Comparison of ENCODE assay signal across 23 mouse cellular contexts in the genomic region with DNA sequence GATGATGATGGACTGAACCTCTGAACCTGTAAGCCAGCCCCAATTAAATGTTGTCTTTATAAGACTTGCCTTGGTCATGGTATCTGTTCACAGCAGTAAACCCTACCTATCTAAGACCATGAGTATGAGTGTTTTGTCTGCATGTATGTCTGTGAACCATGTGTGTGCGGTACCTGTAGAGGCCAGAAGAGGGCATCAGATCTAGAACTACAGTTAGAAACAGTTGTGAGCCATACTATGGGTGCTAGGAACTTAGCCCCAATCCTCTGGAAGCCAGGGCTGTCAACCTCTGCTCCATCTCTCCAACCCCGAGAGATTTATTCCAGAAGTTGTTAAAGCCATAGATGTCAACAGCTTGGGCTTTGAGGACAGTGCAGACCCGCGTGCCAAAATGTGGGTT. TPM values are rescaled to one million over a fixed set of nuclear protein-coding genes. Genes with fewer than 3 reads are reported as not detected.
A peak's percentile ranks its signal among the peaks of the same experiment; 100 is the strongest.
DNase-seq lines count a peak whose midpoint lies in the region; TF ChIP-seq lines count a peak whose summit lies in the region.
"Had no signal": no experiment of that assay in that cellular context is flagged by ENCODE, and none has a peak within 500 bp of the region (broad histone marks: within the 10 kb centered on the region; RNA-seq: fewer than 3 reads in every experiment).

No protein-coding gene starts in this region.

- no peak for TF ChIP-seq POLR2A in kidney, adult 2 months (IDR thresholded peaks at IDR 0.05; ENCODE audit: low read depth, low read length)

- H3K4me3 ChIP-seq in E14TG2a.4 (replicated peaks; ENCODE audit: low read length) = no peak overlapping the region
- no peak overlapping the region for H3K4me3 ChIP-seq in kidney, adult 2 months (ENCODE audit: insufficient read depth, low read depth, low read length)
- H3K4me3 ChIP-seq: embryonic facial prominence, embryonic 13.5 days; embryonic facial prominence, embryonic 15.5 days; erythroblast, embryonic 14.5 days; forebrain, embryonic 10.5 days; forebrain, embryonic 12.5 days had no signal

- H3K27me3 ChIP-seq in E14TG2a.4 (ENCODE audit: insufficient read depth, low read length) = no peaks in the 10 kb centered on the region
- no peaks in the 10 kb centered on the region for H3K27me3 ChIP-seq in kidney, adult 2 months (replicated peaks; ENCODE audit: control insufficient read depth, insufficient read depth, low read length)
- H3K27me3 ChIP-seq: embryonic facial prominence, embryonic 13.5 days; embryonic facial prominence, embryonic 15.5 days; forebrain, embryonic 12.5 days had no signal

- peaks cover 31% of the 10 kb centered on the region for H3K36me3 ChIP-seq in E14TG2a.4 (ENCODE audit: insufficient read depth, low read length)
- H3K36me3 ChIP-seq in kidney, adult 2 months (ENCODE audit: control insufficient read depth, insufficient read depth, low read length) = no peaks in the 10 kb centered on the region
- H3K36me3 ChIP-seq: embryonic facial prominence, embryonic 13.5 days; embryonic facial prominence, embryonic 15.5 days; forebrain, embryonic 12.5 days had no signal

- peak; percentile 37 for DNase-seq in ES-CJ7 (ENCODE audit: low read depth, low spot score)
- peak; percentile 64 for DNase-seq in ZHBTc4 (ENCODE audit: low read depth, low spot score)
- no peak for DNase-seq in left cerebral cortex, adult 9 months (ENCODE audit: low spot score in 2 of 2)
- no peak for DNase-seq in kidney, adult 2 months
- DNase-seq: adrenal gland, adult 2 months; adrenal gland, postnatal 10 days; adrenal gland, postnatal 25 days; cerebellum, adult 11 months; cerebellum, adult 18-20 months; cerebellum, adult 8-10 months; cerebellum, adult 9-11 months; cerebellum, postnatal 14 days; cerebellum, postnatal 36 days; embryo, embryonic 11 days had no signal

- 0 out of 2 replicates have a peak, but pooled peaks cover under 1% of the 10 kb centered on the region for H3K9me3 ChIP-seq in E14TG2a.4 (ENCODE audit: low read length)
- H3K9me3 ChIP-seq: embryonic facial prominence, embryonic 15.5 days had no signal

- 98% methylated on average over 4 of the region's 4 CpGs for WGBS in kidney, adult 2 months

- peak; percentile 31 for TF ChIP-seq CTCF in E14TG2a.4 (conservative IDR thresholded peaks at IDR 0.05; ENCODE audit: low read length)
- no peak for TF ChIP-seq CTCF in kidney, adult 2 months (conservative IDR thresholded peaks at IDR 0.05; ENCODE audit: insufficient read depth, insufficient read length, low read depth, low read length)

- H3K4me1 ChIP-seq in E14TG2a.4 (replicated peaks; ENCODE audit: low read depth, low read length) = peaks cover 48% of the 10 kb centered on the region
- H3K4me1 ChIP-seq in kidney, adult 2 months (ENCODE audit: control insufficient read depth, insufficient read depth, low read length) = no peaks in the 10 kb centered on the region
- H3K4me1 ChIP-seq: embryonic facial prominence, embryonic 13.5 days; embryonic facial prominence, embryonic 15.5 days; forebrain, embryonic 10.5 days; forebrain, embryonic 12.5 days had no signal

- no peak overlapping the region for H3K27ac ChIP-seq in kidney, adult 2 months (ENCODE audit: insufficient read depth, low read depth, low read length)
- H3K27ac ChIP-seq: embryonic facial prominence, embryonic 13.5 days; embryonic facial prominence, embryonic 15.5 days; forebrain, embryonic 10.5 days; forebrain, embryonic 12.5 days had no signal

RNA-seq across cellular contexts. Expression of a gene that starts 7.6 kb away (rescaled TPM):
- 1.1 and 1.6 TPM in 2 replicates for polyA plus RNA-seq in kidney, adult 2 months (2012; rRNA removed)
- polyA plus RNA-seq: erythroblast, embryonic 14.5 days had no signal

RNA-seq across cellular contexts. Expression of a gene that starts 16.3 kb away (rescaled TPM):
- polyA plus RNA-seq in kidney, adult 2 months (2012; rRNA removed) = 1.1 and 1.3 TPM in 2 replicates

RNA-seq across cellular contexts. Expression of a gene that starts 41.4 kb away (rescaled TPM):
- 79.8 and 96.7 TPM in 2 replicates for polyA plus RNA-seq in kidney, adult 2 months (2012; rRNA removed)

RNA-seq across cellular contexts. Expression of a gene that starts 41.5 kb away (rescaled TPM):
- polyA plus RNA-seq in kidney, adult 2 months (2012; rRNA removed) = 19.4 and 22.9 TPM in 2 replicates

RNA-seq across cellular contexts. Expression of a gene that starts 55.7 kb away (rescaled TPM):
- polyA plus RNA-seq in kidney, adult 2 months (2012; rRNA removed) = not detected in 2 replicates
- polyA plus RNA-seq: adrenal gland, adult 2 months; C2C12; erythroblast, embryonic 14.5 days; forebrain, embryonic 10.5 days; forebrain, embryonic 12.5 days; forebrain, embryonic 14.5 days; forebrain, embryonic 16.5 days had no signal

Comparison
In these comparisons a context has a peak if more than half of its experiments do, and no peak if none do; other contexts are left out.
1. DNase-seq: peak in ES-CJ7 (single experiment) and ZHBTc4 (single experiment); none in left cerebral cortex, adult 9 months (0 of 2) and kidney, adult 2 months (single experiment).